Mouse (Mus musculus) kidney, postnatal 0 days (tissue): Measurements from ENCODE around the gene Usp54. TPM values are rescaled to one million over a fixed set of nuclear protein-coding genes. Genes with fewer than 3 reads are reported as not detected.
A peak's percentile ranks its signal among the peaks of the same experiment; 100 is the strongest.

Source experiments
- ATAC-seq: fragments of 200-750 bp; cut with Nextera tagmentation; replicated peaks from 2 replicates; pipeline ENCODE4 v1.8.0; 2017; ENCODE audit warnings: low read depth, moderate number of reproducible peaks, moderate TSS enrichment, moderate library complexity; ENCODE audit not compliant: low FRiP score
- DNase-seq: peaks from one replicate; pipeline ENCODE4 v3.0.0-alpha.2; 2016; ENCODE audit warnings: low spot score
- H3K27ac ChIP-seq: fragments of 300-500 bp; sonication (generic); 2 replicates; pipeline ENCODE4 v1.5.1; 2014; ENCODE audit warnings: mild to moderate bottlenecking
- H3K27me3 ChIP-seq: fragments of 300-500 bp; sonication (generic); 2 replicates; pipeline ENCODE4 v1.6.1; 2014; ENCODE audit warnings: low read length, mixed read lengths; ENCODE audit not compliant: insufficient read depth
- H3K36me3 ChIP-seq: fragments of 300-500 bp; sonication (generic); 2 replicates; pipeline ENCODE4 v1.6.1; 2014; ENCODE audit warnings: low read length, mixed read lengths; ENCODE audit not compliant: insufficient read depth
- H3K4me1 ChIP-seq: fragments of 300-500 bp; sonication (generic); replicated peaks from 2 replicates; pipeline ENCODE4 v1.6.1; 2014; ENCODE audit warnings: antibody characterized with exemption, low read length, mixed read lengths; ENCODE audit not compliant: insufficient read depth
- H3K4me2 ChIP-seq: fragments of 300-500 bp; sonication (generic); 2 replicates; pipeline ENCODE4 v1.6.1; 2014; ENCODE audit warnings: mild to moderate bottlenecking, low read length, moderate library complexity, mixed read lengths
- H3K4me3 ChIP-seq: fragments of 300-500 bp; sonication (generic); replicated peaks from 2 replicates; pipeline ENCODE4 v1.5.1; 2014; ENCODE audit warnings: low read depth, low read length
- H3K9ac ChIP-seq: fragments of 300-500 bp; sonication (generic); 2 replicates; pipeline ENCODE4 v1.6.1; 2014; ENCODE audit warnings: low read depth, low read length
- H3K9me3 ChIP-seq: fragments of 300-500 bp; sonication (generic); replicated peaks from 2 replicates; pipeline ENCODE4 v1.6.1; 2016; ENCODE audit warnings: low read length, inconsistent platforms, mixed read lengths
- CTCF ChIP-seq: IDR thresholded peaks from 2 replicates; pipeline ENCODE4 v1.5.1; 2016; ENCODE audit warnings: antibody characterized with exemption, low read depth, mild to moderate bottlenecking, moderate library complexity
- WGBS: fragments of 180-500 bp; shearing (Covaris S2); extraction: QIAGEN DNeasy Blood & Tissue Kit; methylation state at CpG from one replicate; pipeline ENCODE4 v1.1.7; 2014; 5-methylcytosine and 5-hydroxymethylcytosine counted together
- polyA plus RNA-seq: library from polyadenylated mRNA; unstranded; fragments of >200 nt; fragmentation: Nextera tagmentation; extraction: Ambion mirVana; gene quantifications from 2 replicates; pipeline ENCODE4 v1.2.1, GENCODE M21; 2015

Usp54 gene
- 4.8 and 5.6 TPM in 2 replicates for polyA plus RNA-seq

DNA sequence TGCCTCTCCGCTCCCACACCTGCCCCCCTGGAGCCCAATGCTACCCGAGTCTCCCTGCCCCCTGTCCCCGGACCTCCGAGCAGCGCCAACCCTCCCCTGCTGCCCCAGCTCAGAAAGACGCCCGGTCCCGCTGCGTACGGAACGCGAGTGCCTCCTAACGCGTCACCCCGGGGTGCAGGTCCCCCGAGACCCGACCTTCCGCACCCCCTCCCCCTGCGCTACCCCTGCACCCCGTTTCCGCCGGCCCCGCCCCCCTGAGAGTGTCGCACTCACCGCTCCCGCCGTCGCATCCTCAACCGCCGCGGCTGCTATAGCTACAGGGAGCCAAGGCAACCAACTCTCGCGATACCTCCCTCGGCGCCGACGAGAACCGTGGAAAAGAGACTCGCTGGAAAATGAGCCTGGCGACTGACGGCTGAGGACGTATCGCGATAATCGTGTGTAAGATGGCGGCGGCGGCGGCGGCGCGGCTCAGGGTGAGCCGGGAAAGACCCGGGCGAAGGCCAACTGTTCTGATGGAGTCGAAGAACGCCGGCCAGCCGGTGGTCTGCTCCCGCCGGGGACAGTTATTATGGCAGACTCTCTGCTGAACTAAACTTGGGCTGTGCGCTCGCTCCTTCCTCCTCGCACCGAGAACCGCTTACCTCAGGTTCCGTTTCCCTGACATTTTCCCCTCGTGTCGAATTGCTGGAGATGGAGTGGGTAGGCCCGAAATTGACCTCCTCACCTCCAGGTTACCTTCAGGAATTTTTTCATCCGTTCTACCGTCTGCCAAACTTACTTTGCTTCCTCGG lies at the start of gene Usp54:
TSS of gene Usp54 (minus strand) at position 420 of the 794 bp plus-strand sequence.
- under 1% methylated on average over 73 of the region's 73 CpGs for WGBS
- H3K4me2 ChIP-seq = peak within 1 kb of the TSS; percentile 75
- peak; percentile 99 for DNase-seq
- peak within 1 kb of the TSS; percentile 87 for H3K9ac ChIP-seq
- peak within 1 kb of the TSS; percentile 84 for H3K4me3 ChIP-seq
- no peaks in the 10 kb centered on the region for H3K4me1 ChIP-seq
- no peaks in the 10 kb centered on the region for H3K9me3 ChIP-seq
- no peaks in the 10 kb centered on the region for H3K27me3 ChIP-seq
- peak within 1 kb of the TSS; percentile 96 for H3K27ac ChIP-seq
- peak; percentile 94 for ATAC-seq
- 0 out of 2 replicates have a peak, but pooled peaks have one; percentile 5 for TF ChIP-seq CTCF
- no peaks in the 10 kb centered on the region for H3K36me3 ChIP-seq

DNA sequence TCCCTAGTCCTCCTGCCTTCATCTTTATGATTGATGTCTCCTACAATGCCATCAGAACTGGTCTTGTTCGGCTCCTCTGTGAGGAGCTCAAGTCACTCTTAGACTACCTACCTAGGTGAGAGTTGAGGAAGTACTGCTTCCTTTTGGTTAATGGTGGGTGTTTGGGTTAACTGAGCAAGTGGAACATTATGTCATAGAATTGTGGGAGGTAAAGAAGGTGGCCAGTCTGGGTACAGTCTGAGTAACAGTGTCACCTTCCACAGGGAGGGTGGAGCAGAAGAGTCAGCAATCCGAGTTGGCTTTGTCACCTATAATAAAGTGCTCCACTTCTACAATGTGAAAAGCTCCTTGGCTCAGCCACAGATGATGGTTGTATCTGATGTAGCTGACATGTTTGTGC lies 48.1 kb upstream of the Usp54 start:
- WGBS = 79% methylated on average over 2 of the region's 2 CpGs
- no peak overlapping the region for H3K27ac ChIP-seq
- H3K36me3 ChIP-seq = peaks cover 92% of the 10 kb centered on the region
- DNase-seq (no peak), ATAC-seq (no peak)
- TF ChIP-seq CTCF = no peak
- H3K4me2 ChIP-seq = no peak overlapping the region
- H3K4me3 ChIP-seq = no peak overlapping the region
- no peaks in the 10 kb centered on the region for H3K27me3 ChIP-seq
- H3K4me1 ChIP-seq = 0 out of 2 replicates have a peak, but pooled peaks cover 4% of the 10 kb centered on the region
- H3K9ac ChIP-seq = no peak overlapping the region
- no peaks in the 10 kb centered on the region for H3K9me3 ChIP-seq

DNA sequence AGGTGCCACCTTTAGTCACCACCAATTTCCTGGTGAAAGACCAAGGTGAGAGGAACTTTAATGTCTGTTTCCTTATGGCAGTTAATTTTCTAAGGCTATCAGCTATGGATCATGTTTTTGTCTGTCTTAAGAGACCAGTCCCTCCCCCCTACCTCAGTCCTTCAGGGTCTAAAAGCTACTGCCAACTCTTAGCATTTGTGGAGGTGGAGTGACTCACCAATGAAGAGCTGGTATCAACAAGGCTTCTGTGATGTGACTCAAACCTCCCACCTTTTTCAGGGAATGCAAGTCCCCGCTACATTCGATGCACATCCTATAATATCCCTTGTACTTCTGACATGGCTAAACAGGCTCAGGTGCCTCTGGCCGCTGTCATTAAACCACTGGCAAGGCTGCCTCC lies 45.7 kb upstream of the Usp54 start:
- 99% methylated on average over 3 of the region's 3 CpGs for WGBS
- peaks cover 93% of the 10 kb centered on the region for H3K36me3 ChIP-seq
- TF ChIP-seq CTCF = no peak
- H3K9ac ChIP-seq = no peak overlapping the region
- no peak overlapping the region for H3K4me2 ChIP-seq
- no peak overlapping the region for H3K27ac ChIP-seq
- no peaks in the 10 kb centered on the region for H3K4me1 ChIP-seq
- DNase-seq (no peak), ATAC-seq (no peak)
- no peak overlapping the region for H3K4me3 ChIP-seq
- no peaks in the 10 kb centered on the region for H3K9me3 ChIP-seq
- H3K27me3 ChIP-seq = no peaks in the 10 kb centered on the region

DNA sequence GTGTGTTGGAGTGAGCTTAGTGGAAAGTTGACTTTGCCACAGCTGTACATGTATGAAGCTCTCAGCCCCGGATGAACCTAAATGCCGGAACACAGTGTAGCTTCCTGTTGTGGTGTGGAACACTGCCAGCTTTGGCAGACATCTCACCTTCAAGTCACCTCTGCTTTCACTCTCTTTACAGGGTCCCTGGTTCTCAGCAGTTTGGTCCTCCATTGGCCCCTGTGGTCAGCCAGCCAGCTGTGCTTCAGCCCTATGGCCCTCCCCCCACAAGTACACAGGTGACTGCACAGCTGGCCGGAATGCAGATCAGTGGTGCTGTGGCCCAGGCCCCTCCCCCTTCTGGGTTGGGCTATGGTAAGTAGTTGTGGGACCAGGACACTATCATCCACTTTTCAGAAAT lies 41.6 kb upstream of the Usp54 start:
- no peak overlapping the region for H3K4me3 ChIP-seq
- H3K9ac ChIP-seq = no peak overlapping the region
- no peak for TF ChIP-seq CTCF
- H3K4me1 ChIP-seq = no peaks in the 10 kb centered on the region
- no peaks in the 10 kb centered on the region for H3K27me3 ChIP-seq
- H3K9me3 ChIP-seq = no peaks in the 10 kb centered on the region
- peaks cover 83% of the 10 kb centered on the region for H3K36me3 ChIP-seq
- DNase-seq (peak; percentile 22), ATAC-seq (peak; percentile 75)
- WGBS = 40% methylated on average over 3 of the region's 3 CpGs
- H3K27ac ChIP-seq = no peak overlapping the region
- no peak overlapping the region for H3K4me2 ChIP-seq

DNA sequence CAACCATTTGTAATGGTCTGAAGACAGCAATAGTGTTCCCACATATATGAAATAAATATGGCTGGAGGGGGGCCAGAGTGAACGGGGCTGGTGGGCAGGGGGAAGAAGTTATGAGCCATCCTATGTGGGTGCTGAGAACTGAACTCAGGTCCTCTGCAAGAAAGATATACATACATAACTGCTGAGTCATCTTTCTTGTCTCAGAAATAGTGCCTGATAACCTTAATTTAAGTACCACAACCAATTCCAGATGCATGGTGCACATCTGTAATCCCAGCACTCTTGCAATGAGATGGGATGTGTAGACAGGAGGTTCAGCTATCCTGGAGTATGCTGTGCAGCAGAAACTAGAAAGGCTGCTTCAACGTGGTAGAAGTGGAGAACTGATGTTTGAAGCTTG lies 40.9 kb upstream of the Usp54 start:
- H3K27ac ChIP-seq = no peak overlapping the region
- no peaks in the 10 kb centered on the region for H3K9me3 ChIP-seq
- H3K4me1 ChIP-seq = no peaks in the 10 kb centered on the region
- TF ChIP-seq CTCF = no peak
- H3K9ac ChIP-seq = no peak overlapping the region
- H3K4me2 ChIP-seq = no peak overlapping the region
- DNase-seq (no peak), ATAC-seq (no peak)
- no peaks in the 10 kb centered on the region for H3K27me3 ChIP-seq
- peaks cover 81% of the 10 kb centered on the region for H3K36me3 ChIP-seq
- 88% methylated on average over 2 of the region's 2 CpGs for WGBS
- no peak overlapping the region for H3K4me3 ChIP-seq

DNA sequence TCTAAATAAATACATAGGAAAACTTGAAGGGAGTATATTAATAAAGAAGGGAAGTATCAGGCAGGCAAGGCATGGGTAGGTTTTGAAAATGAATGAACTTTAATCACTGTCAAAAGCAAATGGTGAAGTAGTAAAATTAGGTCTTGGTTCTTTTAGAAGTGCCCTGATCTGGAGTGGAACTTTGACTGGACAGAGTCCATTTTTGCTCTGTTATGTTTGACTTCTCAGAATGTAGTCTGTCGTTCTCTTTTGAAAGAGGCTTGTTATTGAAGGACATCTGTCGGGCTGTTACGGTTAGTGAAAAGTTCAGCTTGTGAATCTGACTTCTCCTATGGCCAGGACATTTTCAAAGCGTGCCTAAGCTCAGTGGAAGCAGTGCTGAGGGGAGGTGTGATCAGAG lies 37.0 kb upstream of the Usp54 start:
- H3K9ac ChIP-seq = no peak overlapping the region
- DNase-seq (no peak), ATAC-seq (no peak)
- H3K4me1 ChIP-seq = 0 out of 2 replicates have a peak, but pooled peaks cover 6% of the 10 kb centered on the region
- no peak overlapping the region for H3K4me3 ChIP-seq
- H3K4me2 ChIP-seq = no peak overlapping the region
- TF ChIP-seq CTCF = no peak
- H3K27me3 ChIP-seq = no peaks in the 10 kb centered on the region
- peaks cover 55% of the 10 kb centered on the region for H3K36me3 ChIP-seq
- H3K27ac ChIP-seq = no peak overlapping the region
- H3K9me3 ChIP-seq = no peaks in the 10 kb centered on the region
- 94% methylated on average over 4 of the region's 4 CpGs for WGBS
